Mouse (Mus musculus) activated CD4-positive, CD25-positive, alpha-beta regulatory T cell, adult 4 months (primary cell): ENCODE data around the gene Babam2. TPM values are rescaled to one million over a fixed set of nuclear protein-coding genes. Genes with fewer than 3 reads are reported as not detected.
"Not testable (repeated sequence)": the region's sequence is repeated elsewhere in the genome, so short reads cannot be mapped to it uniquely, and the experiment has no call there.

ENCODE experiments used
- ATAC-seq: one replicate; pipeline ENCODE4 v1.8.0; 2017
- polyA plus RNA-seq, 2 experiments: library from polyadenylated mRNA; unstranded; fragments of 100-300 nt; shearing (Covaris generic); gene quantifications; one replicate each; pipeline ENCODE4 v1.2.1; 2017

Gene Babam2
- polyA plus RNA-seq, 2 experiments from 2014 or later = 92.9 to 93.6 TPM

- ATAC-seq = no peak
Measured at GRCm38 (mm10) chr5:31840406-31840805, 142.9 kb downstream of the Babam2 start.

- ATAC-seq = no peak
Measured at GRCm38 (mm10) chr5:31844856-31845255, 147.4 kb downstream of the Babam2 start.

GRCm38 (mm10) chr5:31846971-31847370 lies 149.5 kb downstream of the Babam2 start:
- ATAC-seq = no peak

- ATAC-seq = no peak
Measured at GRCm38 (mm10) chr5:31848995-31849394, 151.5 kb downstream of the Babam2 start.

GRCm38 (mm10) chr5:31852786-31853185 lies 155.3 kb downstream of the Babam2 start:
- ATAC-seq = no peak

GRCm38 (mm10) chr5:31853831-31854230 lies 156.3 kb downstream of the Babam2 start:
- ATAC-seq = no peak

GRCm38 (mm10) chr5:31858877-31859276 lies 161.4 kb downstream of the Babam2 start:
- ATAC-seq = not testable (repeated sequence)

GRCm38 (mm10) chr5:31860426-31860825 lies 162.9 kb downstream of the Babam2 start:
- ATAC-seq = peak; percentile 43

- ATAC-seq = no peak
Measured at GRCm38 (mm10) chr5:31860831-31861624, 163.5 kb downstream of the Babam2 start.

- ATAC-seq = no peak
Measured at GRCm38 (mm10) chr5:31862753-31863468, 165.4 kb downstream of the Babam2 start.

- no peak for ATAC-seq
Measured at GRCm38 (mm10) chr5:31864095-31864494, 166.6 kb downstream of the Babam2 start.

GRCm38 (mm10) chr5:31866071-31866470 lies 168.6 kb downstream of the Babam2 start:
- no peak for ATAC-seq

- ATAC-seq = no peak
Measured at GRCm38 (mm10) chr5:31870856-31871520, 173.5 kb downstream of the Babam2 start.

GRCm38 (mm10) chr5:31873328-31873727 lies 175.8 kb downstream of the Babam2 start:
- ATAC-seq = no peak

- ATAC-seq = no peak
Measured at GRCm38 (mm10) chr5:31874543-31874942, 177.1 kb downstream of the Babam2 start.

GRCm38 (mm10) chr5:31875443-31875842 lies 178.0 kb downstream of the Babam2 start:
- no peak for ATAC-seq

GRCm38 (mm10) chr5:31876216-31876974 lies 178.9 kb downstream of the Babam2 start:
- no peak for ATAC-seq

GRCm38 (mm10) chr5:31880457-31880856 lies 183.0 kb downstream of the Babam2 start:
- ATAC-seq = no peak

GRCm38 (mm10) chr5:31882297-31882696 lies 184.8 kb downstream of the Babam2 start:
- ATAC-seq = no peak

- ATAC-seq = no peak
Measured at GRCm38 (mm10) chr5:31884962-31885361, 187.5 kb downstream of the Babam2 start.

- no peak for ATAC-seq
Measured at GRCm38 (mm10) chr5:31887590-31887989, 190.1 kb downstream of the Babam2 start.

GRCm38 (mm10) chr5:31888341-31888740 lies 190.9 kb downstream of the Babam2 start:
- ATAC-seq = no peak

- ATAC-seq = no peak
Measured at GRCm38 (mm10) chr5:31892631-31893030, 195.1 kb downstream of the Babam2 start.
